Mouse (Mus musculus): ENCODE measurements around the gene Top2a. TPM values are rescaled to one million over a fixed set of nuclear protein-coding genes. Genes with fewer than 3 reads are reported as not detected.
A peak's percentile ranks its signal among the peaks of the same experiment; 100 is the strongest.

Top2a gene
- polyA plus RNA-seq, 1 experiment from 2014 or later = 431 TPM

GRCm38 (mm10) chr11:98944897-98945604 is 78.9 kb downstream of the Top2a start:
- Histone ChIP-seq H3K4me2 (no peak overlapping the region), H3K9me3 (ENCODE audit: control insufficient read depth, low read length) (no peaks in the 10 kb centered on the region), H3K27ac (ENCODE audit: low read depth, low read length) (no peak overlapping the region), H3K4me3 (ENCODE audit: low read depth, low read length) (no peak overlapping the region), H3K9ac (ENCODE audit: low read length) (peak overlapping the region; percentile 14; the same call in 1 of the 2 replicates), H3K4me1 (ENCODE audit: control insufficient read depth, insufficient read depth, low read length) (peaks cover 45% of the 10 kb centered on the region), H3K36me3 (ENCODE audit: control insufficient read depth, insufficient read depth, low read length) (no peaks in the 10 kb centered on the region), H3K27me3 (ENCODE audit: control insufficient read depth, insufficient read depth, low read length) (no peaks in the 10 kb centered on the region)
- no peak for ATAC-seq (ENCODE audit: low FRiP score)
- DNase-seq (ENCODE audit: low spot score, missing footprints) = no peak
- WGBS = 10% methylated on average over 11 of the region's 11 CpGs

GRCm38 (mm10) chr11:98943741-98944461 is 80.1 kb downstream of the Top2a start:
- no peak overlapping the region for H3K4me2 ChIP-seq
- H3K4me3 ChIP-seq (ENCODE audit: low read depth, low read length) = no peak overlapping the region
- H3K9me3 ChIP-seq (ENCODE audit: control insufficient read depth, low read length) = no peaks in the 10 kb centered on the region
- ATAC-seq (ENCODE audit: low FRiP score) (no peak), DNase-seq (ENCODE audit: low spot score, missing footprints) (no peak)
- 33% methylated on average over 14 of the region's 14 CpGs for WGBS
- H3K36me3 ChIP-seq (ENCODE audit: control insufficient read depth, insufficient read depth, low read length) = no peaks in the 10 kb centered on the region
- peak overlapping the region; percentile 14; the same call in 1 of the 2 replicates for H3K27ac ChIP-seq (ENCODE audit: low read depth, low read length)
- no peaks in the 10 kb centered on the region for H3K27me3 ChIP-seq (ENCODE audit: control insufficient read depth, insufficient read depth, low read length)
- H3K4me1 ChIP-seq (ENCODE audit: control insufficient read depth, insufficient read depth, low read length) = peaks cover 52% of the 10 kb centered on the region
- no peak overlapping the region; the same call in 1 of the 2 replicates for H3K9ac ChIP-seq (ENCODE audit: low read length)

Other genes with a start within 250 kb of the Top2a start
- gene Nr1d1, start 248.9 kb downstream of the Top2a start, polyA plus RNA-seq (2014; fragmentation: Nextera tagmentation; extraction: Ambion mirVana) = 0.93 and 1.2 TPM in 2 replicates
- 24.0 and 25.1 TPM in 2 replicates for gene Msl1, start 228.7 kb downstream of the Top2a start, polyA plus RNA-seq (2014; fragmentation: Nextera tagmentation; extraction: Ambion mirVana)
- gene Casc3, start 219.3 kb downstream of the Top2a start, polyA plus RNA-seq (2014; fragmentation: Nextera tagmentation; extraction: Ambion mirVana) = 51.9 and 53.1 TPM in 2 replicates
- gene Rapgefl1, start 187.4 kb downstream of the Top2a start, polyA plus RNA-seq (2014; fragmentation: Nextera tagmentation; extraction: Ambion mirVana) = 1.6 and 1.8 TPM in 2 replicates
- 4.4 and 5.9 TPM in 2 replicates for gene Wipf2, start 160.6 kb downstream of the Top2a start, polyA plus RNA-seq (2014; fragmentation: Nextera tagmentation; extraction: Ambion mirVana)
- gene Cdc6, start 116.4 kb downstream of the Top2a start, polyA plus RNA-seq (2014; fragmentation: Nextera tagmentation; extraction: Ambion mirVana) = 44.3 and 45.0 TPM in 2 replicates
- gene Rara, start 96.4 kb downstream of the Top2a start, polyA plus RNA-seq (2014; fragmentation: Nextera tagmentation; extraction: Ambion mirVana) = 13.2 and 14.8 TPM in 2 replicates
- not detected in 2 replicates for gene Gjd3, start 41.2 kb downstream of the Top2a start, polyA plus RNA-seq (2014; fragmentation: Nextera tagmentation; extraction: Ambion mirVana)
- 207 and 209 TPM in 2 replicates for gene Igfbp4, start 17.1 kb upstream of the Top2a start, polyA plus RNA-seq (2014; fragmentation: Nextera tagmentation; extraction: Ambion mirVana)
- gene Tns4, start 65.1 kb upstream of the Top2a start, polyA plus RNA-seq (2014; fragmentation: Nextera tagmentation; extraction: Ambion mirVana) = 0.23 and 0.67 TPM in 2 replicates
- gene Ccr7, start 130.9 kb upstream of the Top2a start, polyA plus RNA-seq (2014; fragmentation: Nextera tagmentation; extraction: Ambion mirVana) = 0.41 TPM in 1 of 2 replicates, not detected in the other
- 184 and 194 TPM in 2 replicates for gene Smarce1, start 206.8 kb upstream of the Top2a start, polyA plus RNA-seq (2014; fragmentation: Nextera tagmentation; extraction: Ambion mirVana)
- gene Krt222, start 219.9 kb upstream of the Top2a start, polyA plus RNA-seq (2014; fragmentation: Nextera tagmentation; extraction: Ambion mirVana) = 0.40 and 0.68 TPM in 2 replicates

Data from midbrain, embryonic 11.5 days (tissue).